ENCODE assay signal across 9 mouse cellular contexts in the genomic region with DNA sequence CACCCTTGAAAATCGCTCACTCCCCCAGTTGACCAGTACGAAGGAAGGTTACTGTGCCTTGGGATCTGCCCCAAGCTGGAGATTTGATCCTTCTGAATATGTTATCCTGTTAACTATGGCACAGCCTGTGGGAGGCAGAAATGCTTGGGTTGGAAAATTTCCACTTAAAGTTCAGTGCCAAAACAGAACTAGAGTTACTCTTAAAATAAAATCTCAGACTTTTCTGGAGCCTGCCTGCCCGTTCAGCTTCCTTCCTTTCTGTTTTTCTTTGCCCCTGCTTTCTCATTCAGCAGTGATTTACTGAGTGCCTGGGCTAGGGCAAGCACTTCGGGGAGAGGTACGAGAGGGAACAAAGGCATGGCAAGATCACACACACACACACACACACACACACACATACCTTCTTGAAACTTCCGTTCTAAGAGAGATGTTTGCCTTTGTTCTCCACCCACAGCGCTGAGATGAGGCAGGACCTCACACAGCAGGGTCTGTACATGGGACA.
DNase-seq lines count a peak whose midpoint lies in the region; ATAC-seq and TF ChIP-seq lines count a peak whose summit lies in the region.
"Had no signal": no experiment of that assay in that cellular context is flagged by ENCODE, and none has a peak within 500 bp of the region (broad histone marks: within the 10 kb centered on the region; RNA-seq: fewer than 3 reads in every experiment).

No protein-coding gene starts in this region.

- H3K36me3 ChIP-seq in lung, embryonic 16.5 days (ENCODE audit: control insufficient read depth, insufficient read depth, low read length): no peaks in the 10 kb centered on the region
- H3K36me3 ChIP-seq in splenic B cell, adult 2 months (ENCODE audit: control insufficient read depth, insufficient read depth, low read length, poor library complexity, severe bottlenecking): no peaks in the 10 kb centered on the region

- H3K4me1 ChIP-seq in lung, embryonic 16.5 days (replicated peaks; ENCODE audit: control insufficient read depth, insufficient read depth, low read length): peaks cover 6% of the 10 kb centered on the region
- no peaks in the 10 kb centered on the region for H3K4me1 ChIP-seq in lung, adult 2 months (ENCODE audit: control insufficient read depth, insufficient read depth, low read length)

- H3K27me3 ChIP-seq in lung, embryonic 16.5 days (ENCODE audit: control insufficient read depth, insufficient read depth, low read depth, low read length): no peaks in the 10 kb centered on the region
- H3K27me3 ChIP-seq in splenic B cell, adult 2 months (ENCODE audit: control insufficient read depth, insufficient read depth, low read length, poor library complexity, severe bottlenecking): no peaks in the 10 kb centered on the region

- no peaks in the 10 kb centered on the region for H3K9me3 ChIP-seq in lung, embryonic 16.5 days (ENCODE audit: control insufficient read depth, low read length)

- TF ChIP-seq POLR2A in lung, adult 2 months (IDR thresholded peaks at IDR 0.05; ENCODE audit: borderline replicate concordance, extremely low read depth, low read depth, low read length): no peak

- H3K4me3 ChIP-seq in gastrocnemius, adult 2 months: peak overlapping the region; percentile 51
- H3K4me3 ChIP-seq in lung, embryonic 16.5 days (ENCODE audit: low read length): no peak overlapping the region
- no peak overlapping the region for H3K4me3 ChIP-seq in lung, adult 2 months (replicated peaks; ENCODE audit: extremely low read depth, low read depth, low read length)

- H3K9ac ChIP-seq in lung, embryonic 16.5 days (ENCODE audit: low read length): no peak overlapping the region

- TF ChIP-seq CTCF in gastrocnemius, adult 2 months (IDR thresholded peaks at IDR 0.05): no peak
- TF ChIP-seq CTCF in lung, adult 2 months (IDR thresholded peaks at IDR 0.05; ENCODE audit: insufficient read depth, low read length): no peak

- intact Hi-C loops in gastrocnemius, adult 2 months (cut with DNase I): loop anchor here (10.0 kb wide), 1 partner anchor 186 kb away; no protein-coding TSS in a partner anchor
- intact Hi-C loops in gastrocnemius, postnatal 36 days (cut with DNase I): no loop called here

- WGBS in lung, embryonic 16.5 days: 20% methylated on average over 7 of the region's 7 CpGs
- 16% methylated on average over 7 of the region's 7 CpGs for WGBS in lung, adult 2 months

- H3K27ac ChIP-seq in gastrocnemius, adult 2 months: peak overlapping the region; percentile 43
- H3K27ac ChIP-seq in lung, embryonic 16.5 days (ENCODE audit: low read length): peak overlapping the region; percentile 7; the same call in 1 of the 2 replicates

- peak; percentile 27 for DNase-seq in gastrocnemius, adult 2 months
- DNase-seq in gastrocnemius, postnatal 36 days: no peak
- DNase-seq in lung, adult 2 months: no peak
- DNase-seq in induced T-regulatory cell, adult 2 months (ENCODE audit: low read depth): peak; percentile 5
- DNase-seq in splenic B cell, adult 2 months (ENCODE audit: low read depth, low spot score): peak; percentile 37
- no peak for DNase-seq in MN1 (ENCODE audit: low spot score)
- DNase-seq in left cerebral cortex, adult 8-10 months (ENCODE audit: low spot score in 2 of 2): no peak
- DNase-seq: right cerebral cortex, postnatal 4 days had no signal

- peak; percentile 77 for ATAC-seq in lung, embryonic 16.5 days (ENCODE audit: low read depth)

- peak overlapping the region; percentile 4; the same call in 1 of the 2 replicates for H3K4me2 ChIP-seq in lung, embryonic 16.5 days (ENCODE audit: low read depth, low read length)

Comparison
In these comparisons a context has a peak if more than half of its experiments do, and no peak if none do; other contexts are left out.
1. DNase-seq: peak in gastrocnemius, adult 2 months (single experiment), induced T-regulatory cell, adult 2 months (single experiment) and splenic B cell, adult 2 months (single experiment); none in gastrocnemius, postnatal 36 days (0 of 2), lung, adult 2 months (single experiment), MN1 (single experiment) and left cerebral cortex, adult 8-10 months (0 of 2).